Mouse (Mus musculus) stomach, embryonic 15.5 days (tissue): ENCODE results near the gene Adipor1. TPM values are rescaled to one million over a fixed set of nuclear protein-coding genes. Genes with fewer than 3 reads are reported as not detected.

Source experiments
- ATAC-seq: fragments of 200-750 bp; cut with Nextera tagmentation; 2 replicates; pipeline ENCODE4 v1.8.0; 2017; ENCODE audit warnings: low read depth, moderate number of reproducible peaks, moderate TSS enrichment; ENCODE audit not compliant: insufficient read depth, low FRiP score
- H3K27ac ChIP-seq: fragments of 300-500 bp; sonication (generic); 2 replicates; pipeline ENCODE4 v1.5.1; 2015; ENCODE audit warnings: mild to moderate bottlenecking, inconsistent platforms
- H3K27me3 ChIP-seq: fragments of 300-500 bp; sonication (generic); replicated peaks from 2 replicates; pipeline ENCODE4 v1.6.1; 2015; ENCODE audit warnings: inconsistent platforms
- H3K36me3 ChIP-seq: fragments of 300-500 bp; sonication (generic); 2 replicates; pipeline ENCODE4 v1.6.1; 2015; ENCODE audit warnings: inconsistent platforms
- H3K4me1 ChIP-seq: fragments of 300-500 bp; sonication (generic); 2 replicates; pipeline ENCODE4 v1.6.1; 2015; ENCODE audit warnings: inconsistent platforms
- H3K4me2 ChIP-seq: fragments of 300-500 bp; sonication (generic); 2 replicates; pipeline ENCODE4 v1.6.1; 2015; ENCODE audit warnings: mild to moderate bottlenecking, inconsistent platforms
- H3K4me3 ChIP-seq: fragments of 300-500 bp; sonication (generic); replicated peaks from 2 replicates; pipeline ENCODE4 v1.5.1; 2015; ENCODE audit warnings: inconsistent platforms
- H3K9ac ChIP-seq: fragments of 300-500 bp; sonication (generic); 2 replicates; pipeline ENCODE4 v1.6.1; 2015; ENCODE audit warnings: inconsistent platforms
- H3K9me3 ChIP-seq: fragments of 300-500 bp; sonication (generic); 2 replicates; pipeline ENCODE4 v1.6.1; 2016; ENCODE audit warnings: inconsistent platforms
- WGBS: fragments of 180-500 bp; shearing (Covaris S2); methylation state at CpG from one replicate; pipeline ENCODE4 v1.1.7; 2015; 5-methylcytosine and 5-hydroxymethylcytosine counted together
- polyA plus RNA-seq: library from polyadenylated mRNA; unstranded; fragments of >200 nt; fragmentation: Nextera tagmentation; extraction: Ambion mirVana; gene quantifications from 2 replicates; pipeline ENCODE4 v1.2.1, GENCODE M21; 2015

Gene Adipor1
- polyA plus RNA-seq, 1 experiment from 2014 or later = 93.6 TPM

DNA sequence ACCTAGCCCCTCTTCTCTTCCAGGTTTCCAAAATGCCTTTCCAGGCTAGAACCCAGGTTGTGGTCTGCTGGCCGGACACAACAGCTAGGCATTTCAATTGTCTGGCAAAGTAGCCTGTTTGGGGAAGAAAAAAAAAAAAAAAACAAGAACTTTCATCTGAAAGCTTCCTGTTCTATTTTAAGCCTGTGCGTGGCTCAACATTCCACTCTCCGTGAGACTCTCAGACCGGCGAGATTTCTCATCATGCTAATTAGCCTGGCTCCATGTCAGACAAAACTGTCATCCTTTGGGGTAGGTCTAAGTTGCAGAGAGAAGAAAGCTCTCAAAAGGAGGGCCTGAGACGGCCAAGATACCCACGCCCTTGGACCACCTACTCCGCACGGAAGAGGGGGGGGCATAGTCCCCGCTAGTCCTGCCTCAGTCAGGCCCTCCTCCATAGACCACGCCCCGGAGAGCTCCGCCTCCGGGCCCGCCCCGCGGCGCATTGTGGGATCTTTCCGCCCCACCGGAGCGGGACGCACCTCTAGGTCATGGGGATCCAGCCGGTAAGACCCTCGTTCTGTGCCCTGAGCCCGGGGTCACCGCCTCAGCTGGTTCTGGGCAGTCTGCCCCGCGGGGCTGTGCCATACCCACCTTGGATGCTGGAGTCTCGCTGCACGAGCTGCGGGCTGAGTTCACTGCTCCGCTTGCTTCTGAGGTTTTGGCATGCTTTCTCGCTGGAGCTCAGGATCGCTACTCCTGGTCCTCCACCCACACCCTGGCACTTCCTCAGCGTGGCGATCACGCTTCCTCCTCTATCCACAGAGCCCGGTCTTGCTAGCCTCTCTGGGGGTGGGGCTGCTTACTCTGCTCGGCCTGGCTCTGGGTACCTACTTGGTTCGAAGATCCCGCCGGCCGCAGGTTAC lies 9.4 kb upstream of the Adipor1 start, which contains the start of gene Cyb5r1:
TSS of gene Cyb5r1 (plus strand) at position 51 of the 905 bp plus-strand sequence.
- Histone ChIP-seq H3K4me2 (peak within 1 kb of the TSS; percentile 83), H3K4me1 (peaks cover 6% of the 10 kb centered on the region; the same call in 1 of the 2 replicates), H3K36me3 (peaks cover 13% of the 10 kb centered on the region), H3K4me3 (peak within 1 kb of the TSS; percentile 82), H3K27me3 (no peaks in the 10 kb centered on the region), H3K9ac (peak within 1 kb of the TSS; percentile 79), H3K27ac (peak within 1 kb of the TSS; percentile 80), H3K9me3 (no peaks in the 10 kb centered on the region)
- under 1% methylated on average over 43 of the region's 43 CpGs for WGBS
- peak; percentile 97 for ATAC-seq

- H3K9ac ChIP-seq = peak overlapping the region; percentile 79
- 18% methylated on average over 8 of the region's 8 CpGs for WGBS
- peaks cover 6% of the 10 kb centered on the region; the same call in 1 of the 2 replicates for H3K4me1 ChIP-seq
- peak overlapping the region; percentile 83 for H3K4me2 ChIP-seq
- H3K27ac ChIP-seq = peak overlapping the region; percentile 80
- no peak; the same call in 1 of the 2 replicates for ATAC-seq
- H3K9me3 ChIP-seq = no peaks in the 10 kb centered on the region
- peaks cover 18% of the 10 kb centered on the region for H3K36me3 ChIP-seq
- H3K4me3 ChIP-seq = peak overlapping the region; percentile 82
- no peaks in the 10 kb centered on the region for H3K27me3 ChIP-seq
Measured at GRCm38 (mm10) chr1:134406414-134406771, 8.8 kb upstream of the Adipor1 start.

DNA sequence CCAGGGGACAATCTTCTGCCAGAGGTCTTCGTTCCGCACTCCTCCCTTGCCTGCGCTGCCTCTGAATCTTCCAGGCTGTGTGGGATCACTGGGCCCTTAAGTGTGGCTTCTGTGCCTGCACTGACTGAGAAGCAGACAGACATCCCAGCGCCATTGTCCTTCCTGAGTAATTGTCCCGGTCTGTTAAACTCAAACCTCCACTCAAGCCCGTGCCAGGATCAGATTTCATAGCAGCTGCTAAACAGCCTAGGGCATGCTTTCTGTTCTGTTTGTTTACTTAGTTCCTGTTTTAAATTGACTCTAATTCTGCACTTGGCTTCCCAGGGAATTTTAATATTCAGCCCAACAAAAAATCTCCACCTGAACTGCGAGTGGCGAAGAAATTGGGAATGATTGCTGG lies 7.1 kb upstream of the Adipor1 start:
- Histone ChIP-seq H3K4me2 (no peak overlapping the region), H3K36me3 (peaks cover 18% of the 10 kb centered on the region), H3K9me3 (no peaks in the 10 kb centered on the region), H3K27ac (no peak overlapping the region), H3K4me1 (peaks cover 6% of the 10 kb centered on the region; the same call in 1 of the 2 replicates), H3K4me3 (no peak overlapping the region), H3K9ac (no peak overlapping the region), H3K27me3 (no peaks in the 10 kb centered on the region)
- no peak for ATAC-seq
- 77% methylated on average over 8 of the region's 8 CpGs for WGBS

GRCm38 (mm10) chr1:134411706-134412629 lies 3.2 kb upstream of the Adipor1 start:
- H3K36me3 ChIP-seq = peaks cover 18% of the 10 kb centered on the region
- 87% methylated on average over 9 of the region's 9 CpGs for WGBS
- H3K4me1 ChIP-seq = peaks cover 16% of the 10 kb centered on the region

GRCm38 (mm10) chr1:134414038-134414437 lies 1.1 kb upstream of the Adipor1 start:
- Histone ChIP-seq H3K9ac (no peak overlapping the region), H3K27ac (peak overlapping the region; percentile 94), H3K4me1 (peaks cover 34% of the 10 kb centered on the region), H3K4me2 (peak overlapping the region; percentile 70), H3K9me3 (no peaks in the 10 kb centered on the region), H3K27me3 (no peaks in the 10 kb centered on the region), H3K36me3 (peaks cover 16% of the 10 kb centered on the region), H3K4me3 (peak overlapping the region; percentile 80; the same call in 1 of the 2 replicates)
- 45% methylated on average over 2 of the region's 2 CpGs for WGBS
- ATAC-seq = no peak

More at GRCm38 (mm10) chr1:134411706-134412629, 3.2 kb upstream of the Adipor1 start:
- no peak for ATAC-seq
- Histone ChIP-seq H3K4me3 (no peak overlapping the region), H3K4me2 (no peak overlapping the region), H3K27me3 (no peaks in the 10 kb centered on the region), H3K27ac (no peak overlapping the region), H3K9ac (no peak overlapping the region), H3K9me3 (no peaks in the 10 kb centered on the region)

DNA sequence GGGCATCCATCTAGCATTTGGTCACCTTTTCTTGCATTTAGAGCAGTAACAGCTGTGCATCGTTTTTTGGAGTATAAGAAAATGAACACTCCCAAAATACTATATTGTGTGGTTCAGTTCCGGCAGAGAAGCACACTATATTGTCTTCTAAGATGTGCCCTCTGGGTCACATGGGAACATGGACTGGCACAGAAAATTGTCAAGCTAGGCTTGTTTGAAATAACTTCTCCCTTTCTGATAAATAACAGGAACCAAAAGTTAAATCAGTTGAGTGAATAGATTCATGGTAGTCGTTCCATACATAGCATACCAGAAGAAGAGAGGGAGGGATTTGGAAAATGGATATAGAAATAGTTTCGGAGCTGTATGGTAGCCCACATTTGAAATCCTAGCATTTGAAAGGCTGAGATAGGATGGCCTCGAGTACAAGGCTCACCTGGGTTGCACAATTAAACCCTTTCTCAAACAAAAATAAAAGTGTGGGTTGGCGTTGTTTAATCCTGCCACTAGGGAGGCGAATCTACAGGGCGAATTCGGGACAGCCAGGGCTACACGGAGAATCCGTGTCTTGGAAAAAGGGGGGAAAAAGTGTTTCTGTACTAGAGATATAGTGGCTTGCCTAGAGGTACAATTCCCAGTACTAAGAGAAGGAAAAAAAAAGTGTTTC lies 544 bp upstream of the Adipor1 start:
- Histone ChIP-seq H3K4me2 (peak overlapping the region; percentile 70), H3K4me1 (peaks cover 40% of the 10 kb centered on the region), H3K9me3 (no peaks in the 10 kb centered on the region), H3K27me3 (no peaks in the 10 kb centered on the region), H3K27ac (peak overlapping the region; percentile 94), H3K9ac (peak overlapping the region; percentile 22; the same call in 1 of the 2 replicates), H3K36me3 (peaks cover 10% of the 10 kb centered on the region), H3K4me3 (peak overlapping the region; percentile 80)
- WGBS = 10% methylated on average over 11 of the region's 11 CpGs
- no peak for ATAC-seq

- H3K9ac ChIP-seq = no peak overlapping the region
- no peak overlapping the region for H3K27ac ChIP-seq
- H3K4me3 ChIP-seq = no peak overlapping the region
- 65% methylated on average over 2 of the region's 2 CpGs for WGBS
- no peaks in the 10 kb centered on the region for H3K9me3 ChIP-seq
- H3K36me3 ChIP-seq = peaks cover 3% of the 10 kb centered on the region; the same call in 1 of the 2 replicates
- no peak for ATAC-seq
- H3K4me2 ChIP-seq = no peak overlapping the region
- H3K27me3 ChIP-seq = no peaks in the 10 kb centered on the region
- peaks cover 43% of the 10 kb centered on the region for H3K4me1 ChIP-seq
Measured at GRCm38 (mm10) chr1:134418414-134418975, 3.3 kb downstream of the Adipor1 start.

GRCm38 (mm10) chr1:134419176-134419575 lies 4.0 kb downstream of the Adipor1 start:
- Histone ChIP-seq H3K27ac (peak overlapping the region; percentile 12; the same call in 1 of the 2 replicates), H3K4me3 (no peak overlapping the region), H3K27me3 (no peaks in the 10 kb centered on the region), H3K4me2 (peak overlapping the region; percentile 10; the same call in 1 of the 2 replicates), H3K36me3 (peaks cover 9% of the 10 kb centered on the region), H3K4me1 (peaks cover 41% of the 10 kb centered on the region), H3K9me3 (no peaks in the 10 kb centered on the region), H3K9ac (no peak overlapping the region)
- ATAC-seq = no peak
- 32% methylated on average over 1 of the region's 1 CpGs for WGBS

- Histone ChIP-seq H3K4me1 (peaks cover 38% of the 10 kb centered on the region), H3K9me3 (no peaks in the 10 kb centered on the region), H3K9ac (no peak overlapping the region), H3K36me3 (peaks cover 14% of the 10 kb centered on the region), H3K4me3 (no peak overlapping the region), H3K4me2 (no peak overlapping the region), H3K27me3 (no peaks in the 10 kb centered on the region), H3K27ac (peak overlapping the region; percentile 41)
- ATAC-seq = no peak
- 40% methylated on average over 5 of the region's 5 CpGs for WGBS
Measured at GRCm38 (mm10) chr1:134419751-134420458, 4.7 kb downstream of the Adipor1 start.

- Histone ChIP-seq H3K4me1 (peaks cover 11% of the 10 kb centered on the region), H3K27ac (no peak overlapping the region), H3K4me3 (no peak overlapping the region), H3K9me3 (no peaks in the 10 kb centered on the region), H3K27me3 (no peaks in the 10 kb centered on the region), H3K36me3 (peaks cover 46% of the 10 kb centered on the region), H3K4me2 (no peak overlapping the region), H3K9ac (no peak overlapping the region)
- 66% methylated on average over 10 of the region's 10 CpGs for WGBS
- peak; percentile 57; the same call in 1 of the 2 replicates for ATAC-seq
Measured at GRCm38 (mm10) chr1:134423911-134424310, 8.7 kb downstream of the Adipor1 start.
